Mouse (Mus musculus) liver, embryonic 14.5 days (tissue): ENCODE results near the gene Gstm3. TPM values are rescaled to one million over a fixed set of nuclear protein-coding genes. Genes with fewer than 3 reads are reported as not detected.

Experiments used
- ATAC-seq: fragments of 200-750 bp; cut with Nextera tagmentation; 2 replicates; pipeline ENCODE4 v1.8.0; 2017; ENCODE audit warnings: moderate number of reproducible peaks, mild to moderate bottlenecking, moderate library complexity; ENCODE audit not compliant: insufficient read depth
- DNase-seq, 3 experiments: peaks; one replicate each; pipeline ENCODE4 v3.0.0-alpha.2; 2012 to 2013; ENCODE audit warnings: low read depth in 3 of 3, low spot score in 3 of 3
- H3K27ac ChIP-seq: fragments of 300-500 bp; sonication (generic); 2 replicates; pipeline ENCODE4 v1.5.1; 2014; ENCODE audit warnings: moderate library complexity, mild to moderate bottlenecking, control low read depth, inconsistent platforms
- H3K27me3 ChIP-seq: fragments of 300-500 bp; sonication (generic); 2 replicates; pipeline ENCODE4 v1.6.1; 2014; ENCODE audit warnings: mild to moderate bottlenecking, low read length, moderate library complexity; ENCODE audit not compliant: control insufficient read depth, insufficient read depth
- H3K36me3 ChIP-seq: fragments of 300-500 bp; sonication (generic); replicated peaks from 2 replicates; pipeline ENCODE4 v1.6.1; 2014; ENCODE audit warnings: low read depth; ENCODE audit not compliant: control insufficient read depth, insufficient read depth
- H3K4me1 ChIP-seq, 2 experiments: fragments of 200-500 bp in 1 of 2; fragments of 300-500 bp in 1 of 2; sonication (generic) in 1 of 2; replicated peaks; 2 replicates each; pipeline ENCODE4 v1.6.1; 2012 to 2014; ENCODE audit warnings: antibody characterized with exemption in 1 of 2, inconsistent platforms in 1 of 2, low read length in 1 of 2; ENCODE audit not compliant: control insufficient read depth in 2 of 2, insufficient read depth in 2 of 2
- H3K4me2 ChIP-seq: fragments of 300-500 bp; sonication (generic); 2 replicates; pipeline ENCODE4 v1.6.1; 2014; ENCODE audit warnings: low read depth, mild to moderate bottlenecking, control low read depth, moderate library complexity
- H3K4me3 ChIP-seq, 2 experiments: fragments of 200-500 bp in 1 of 2; fragments of 300-500 bp in 1 of 2; sonication (generic) in 1 of 2; 2 replicates each; pipeline ENCODE4 v1.5.1; 2012 to 2014; ENCODE audit warnings: low read depth in 2 of 2, low read length in 2 of 2, mild to moderate bottlenecking in 2 of 2, control low read depth in 1 of 2, inconsistent platforms in 1 of 2, moderate library complexity in 1 of 2; ENCODE audit not compliant: insufficient read depth in 1 of 2
- H3K9ac ChIP-seq: fragments of 300-500 bp; sonication (generic); replicated peaks from 2 replicates; pipeline ENCODE4 v1.6.1; 2014; ENCODE audit warnings: mild to moderate bottlenecking, control low read depth, moderate library complexity
- H3K9me3 ChIP-seq: fragments of 300-500 bp; sonication (generic); 2 replicates; pipeline ENCODE4 v1.6.1; 2016; ENCODE audit warnings: low read length, mixed read lengths; ENCODE audit not compliant: control insufficient read depth
- CTCF ChIP-seq: IDR thresholded peaks from 2 replicates; pipeline ENCODE4 v1.5.1; 2016; ENCODE audit warnings: antibody characterized with exemption, low read depth, control low read depth
- EP300 ChIP-seq: IDR thresholded peaks from 2 replicates; pipeline ENCODE4 v1.6.1; 2016; ENCODE audit warnings: antibody characterized with exemption, low read depth
- WGBS: fragments of 180-500 bp; shearing (Covaris S2); extraction: QIAGEN DNeasy Blood & Tissue Kit; methylation state at CpG from one replicate; pipeline ENCODE4 v1.1.7; 2014; ENCODE audit not compliant: insufficient replicate concordance; 5-methylcytosine and 5-hydroxymethylcytosine counted together
- polyA plus RNA-seq, 2 experiments: library from polyadenylated mRNA; depleted of rRNA in 1 of 2; stranded (reverse) in 1 of 2; unstranded in 1 of 2; fragments of >200 nt; fragmentation: Nextera tagmentation in 1 of 2; extraction: Ambion mirVana in 1 of 2; gene quantifications; 2 replicates each; pipeline versions ENCODE4 v1.2.1 to v1.2.3; 2012 to 2014

The Gstm3 gene
- polyA plus RNA-seq, 2 experiments: 4.1 to 11.7 TPM

- DNase-seq (no peak), ATAC-seq (no peak)
- Histone ChIP-seq H3K4me3 (no peak overlapping the region), H3K4me2 (peak overlapping the region; percentile 42), H3K9me3 (no peaks in the 10 kb centered on the region), H3K36me3 (no peaks in the 10 kb centered on the region), H3K4me1 (peaks cover 0 to 16% of the 10 kb centered on the region in 2 experiments; a peak in 2 of 4 replicates), H3K9ac (no peak overlapping the region), H3K27ac (no peak overlapping the region), H3K27me3 (no peaks in the 10 kb centered on the region)
- TF ChIP-seq EP300 (no peak), CTCF (no peak)
- 62% methylated on average over 7 of the region's 8 CpGs for WGBS
These were observed 45.3 kb upstream of the Gstm3 start for GRCm38 (mm10) chr3:108014098-108014973.

GRCm38 (mm10) chr3:108013331-108013871, 44.3 kb upstream of the Gstm3 start:
- DNase-seq: peak in 1 of 3 experiments; percentile 27
- no peak overlapping the region for H3K27ac ChIP-seq
- ATAC-seq: no peak

DNA sequence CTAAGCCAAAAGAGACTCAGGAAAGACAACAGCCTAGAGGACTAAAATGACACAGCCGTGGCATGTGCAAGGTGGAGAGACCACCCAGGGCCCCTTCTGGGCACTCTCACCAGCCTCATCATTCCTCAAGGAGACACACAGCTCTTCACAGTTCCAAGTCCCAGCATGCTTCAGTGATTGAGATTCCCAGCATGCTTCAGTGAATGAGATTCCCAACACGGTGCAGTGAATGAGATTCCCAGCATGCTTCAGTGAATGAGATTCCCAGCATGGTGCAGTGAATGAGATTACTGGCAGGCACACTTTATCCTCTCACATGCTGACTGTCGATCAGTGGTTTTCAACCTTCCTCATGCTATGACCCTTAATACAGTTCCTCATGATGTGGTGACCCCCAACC, 42.5 kb upstream of the Gstm3 start:
- no peak for DNase-seq
- no peaks in the 10 kb centered on the region for H3K27me3 ChIP-seq

More at GRCm38 (mm10) chr3:108013331-108013871, 44.3 kb upstream of the Gstm3 start:
- Histone ChIP-seq H3K4me1 (peaks cover 0 to 9% of the 10 kb centered on the region in 2 experiments; a peak in 2 of 4 replicates), H3K9ac (no peak overlapping the region), H3K36me3 (no peaks in the 10 kb centered on the region), H3K9me3 (no peaks in the 10 kb centered on the region), H3K4me2 (peak overlapping the region; percentile 42; the same call in 1 of the 2 replicates), H3K4me3 (no peak overlapping the region), H3K27me3 (no peaks in the 10 kb centered on the region)
- no peak for TF ChIP-seq CTCF
- no peak for TF ChIP-seq EP300
- WGBS: 47% methylated on average over 4 of the region's 4 CpGs

DNA sequence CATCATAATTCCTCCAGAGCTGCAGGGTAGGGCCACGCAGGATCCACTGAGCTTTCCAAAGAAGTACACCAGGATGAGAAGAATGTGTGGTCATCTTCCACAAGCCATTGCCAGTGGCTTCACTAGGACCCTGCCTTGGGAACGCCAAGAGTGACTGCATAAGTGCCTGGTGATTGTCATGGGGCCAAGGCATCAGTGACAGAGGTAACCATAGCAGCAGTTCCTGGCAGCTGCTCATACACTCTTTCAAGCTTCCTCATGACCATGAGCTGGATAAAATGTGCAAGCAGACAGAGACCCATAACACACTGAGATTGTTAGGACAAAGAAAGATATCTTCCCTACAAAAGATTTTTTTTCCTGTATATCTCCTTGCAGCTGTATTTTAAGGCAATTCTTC, 41.2 kb upstream of the Gstm3 start:
- H3K9ac ChIP-seq: no peak overlapping the region
- DNase-seq: no peak
- TF ChIP-seq CTCF: no peak
- TF ChIP-seq EP300: no peak
- H3K4me3 ChIP-seq: no peak overlapping the region
- no peaks in the 10 kb centered on the region for H3K9me3 ChIP-seq
- WGBS: 61% methylated on average over 2 of the region's 2 CpGs
- H3K27ac ChIP-seq: no peak overlapping the region
- no peak overlapping the region for H3K4me2 ChIP-seq
- peaks cover 0 to 4% of the 10 kb centered on the region in 2 experiments; a peak in 1 of 4 replicates for H3K4me1 ChIP-seq
- no peaks in the 10 kb centered on the region for H3K27me3 ChIP-seq
- H3K36me3 ChIP-seq: no peaks in the 10 kb centered on the region
- ATAC-seq: no peak

More for the DNA sequence above, 42.5 kb upstream of the Gstm3 start:
- H3K36me3 ChIP-seq: no peaks in the 10 kb centered on the region
- no peak overlapping the region for H3K27ac ChIP-seq
- H3K4me2 ChIP-seq: no peak overlapping the region
- H3K4me1 ChIP-seq: peaks cover 0 to 4% of the 10 kb centered on the region in 2 experiments; a peak in 1 of 4 replicates
- no peak for ATAC-seq
- H3K9me3 ChIP-seq: no peaks in the 10 kb centered on the region
- WGBS: 63% methylated on average over 3 of the region's 3 CpGs
- H3K4me3 ChIP-seq: no peak overlapping the region
- TF ChIP-seq EP300 (no peak), CTCF (no peak)
- no peak overlapping the region for H3K9ac ChIP-seq

DNA sequence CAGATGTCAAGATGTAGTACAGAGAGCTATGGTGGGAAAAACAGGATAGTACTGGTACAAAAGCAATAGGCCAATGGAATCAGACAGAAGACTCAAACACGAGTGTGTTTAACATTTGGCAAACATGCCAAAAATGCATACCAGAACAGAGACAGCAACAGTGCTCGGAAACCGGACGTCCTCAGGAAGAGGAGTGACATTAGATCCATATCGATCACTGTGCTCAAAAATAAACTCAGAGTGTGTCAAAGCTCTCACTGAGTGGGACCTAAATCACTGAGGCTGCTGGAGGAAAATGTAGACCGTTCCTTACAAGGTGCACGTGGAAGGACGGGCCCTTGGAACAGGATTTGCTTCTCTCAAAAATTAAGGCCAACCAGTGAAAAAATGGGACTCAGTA, 32.9 kb upstream of the Gstm3 start:
- no peak overlapping the region for H3K27ac ChIP-seq
- TF ChIP-seq CTCF: no peak
- no peak overlapping the region for H3K4me3 ChIP-seq
- DNase-seq (no peak), ATAC-seq (no peak)
- no peak overlapping the region for H3K4me2 ChIP-seq
- H3K36me3 ChIP-seq: no peaks in the 10 kb centered on the region
- H3K9me3 ChIP-seq: no peaks in the 10 kb centered on the region
- no peaks in the 10 kb centered on the region for H3K27me3 ChIP-seq
- H3K9ac ChIP-seq: no peak overlapping the region
- no peaks in the 10 kb centered on the region for H3K4me1 ChIP-seq
- WGBS: 50% methylated on average over 8 of the region's 8 CpGs
